Comparison of ENCODE assay signal across 8 mouse cellular contexts in genomic region chr4:59000614-59001013, GRCm38 (mm10). TPM values are rescaled to one million over a fixed set of nuclear protein-coding genes. Genes with fewer than 3 reads are reported as not detected.
DNase-seq lines count a peak whose midpoint lies in the region.
"Had no signal": no experiment of that assay in that cellular context is flagged by ENCODE, and none has a peak within 500 bp of the region (broad histone marks: within the 10 kb centered on the region; RNA-seq: fewer than 3 reads in every experiment).

No protein-coding gene starts in this region.

- no peak overlapping the region for H3K27ac ChIP-seq in forebrain, embryonic 10.5 days

- no peaks in the 10 kb centered on the region for H3K27me3 ChIP-seq in forebrain, embryonic 10.5 days (ENCODE audit: poor library complexity, severe bottlenecking)

- peak; percentile 10 for DNase-seq in left cerebral cortex, postnatal 4 days
- DNase-seq in left cerebral cortex, adult 9 months (ENCODE audit: low spot score in 2 of 2) = no peak
- DNase-seq in NIH3T3 (ENCODE audit: low read depth) = peak; percentile 70
- peak; percentile 46 for DNase-seq in embryo, embryonic 10.5 days (ENCODE audit: low spot score)
- DNase-seq in mesoderm, embryonic 11.5 days (ENCODE audit: low read depth, low spot score) = peak; percentile 62
- DNase-seq in forebrain, embryonic 10.5 days (ENCODE audit: extremely low spot score, low spot score) = no peak
- DNase-seq in ovary, adult 18-20 months (ENCODE audit: low spot score) = no peak

- peaks cover 29% of the 10 kb centered on the region for H3K4me1 ChIP-seq in forebrain, embryonic 10.5 days

- WGBS in forebrain, embryonic 10.5 days = 5% methylated on average over 2 of the region's 2 CpGs

- no peak overlapping the region for H3K4me3 ChIP-seq in forebrain, embryonic 10.5 days

- no peaks in the 10 kb centered on the region for H3K36me3 ChIP-seq in forebrain, embryonic 10.5 days (replicated peaks)

- H3K9me3 ChIP-seq in forebrain, embryonic 10.5 days = no peaks in the 10 kb centered on the region

- intact Hi-C loops in left cerebral cortex, postnatal 4 days (cut with DNase I) = no loop called here

RNA-seq across cellular contexts. Expression of gene Gm20503, which starts 2.4 kb away (rescaled TPM):
- total RNA-seq in left cerebral cortex, postnatal 4 days (2021) = 1 to 10 TPM in 1 of 2 experiments, not detected in 1; 2.3 TPM
- 6.7 and 7.8 TPM in 2 replicates for polyA plus RNA-seq in forebrain, embryonic 10.5 days (2016; fragmentation: Nextera tagmentation; extraction: Ambion mirVana)
- polyA plus RNA-seq: gonadal fat pad, adult 2 months had no signal

RNA-seq across cellular contexts. Expression of gene Dnajc25, which starts 5.8 kb away (rescaled TPM):
- 1 to 10 TPM; 8.4 to 8.8 TPM for total RNA-seq in left cerebral cortex, postnatal 4 days (2021)
- polyA plus RNA-seq in forebrain, embryonic 10.5 days (2016; fragmentation: Nextera tagmentation; extraction: Ambion mirVana) = 5.4 and 5.9 TPM in 2 replicates

RNA-seq across cellular contexts. Expression of gene Ptgr1, which starts 13.7 kb away (rescaled TPM):
- total RNA-seq in left cerebral cortex, postnatal 4 days (2021) = 1 to 10 TPM; 5.4 to 6.2 TPM
- 12.0 and 12.8 TPM in 2 replicates for polyA plus RNA-seq in forebrain, embryonic 10.5 days (2016; fragmentation: Nextera tagmentation; extraction: Ambion mirVana)

RNA-seq across cellular contexts. Expression of gene Gng10, which starts 34.3 kb away (rescaled TPM):
- total RNA-seq in left cerebral cortex, postnatal 4 days (2021) = 100 to 1,000 TPM; 145 to 167 TPM
- polyA plus RNA-seq in forebrain, embryonic 10.5 days (2016; fragmentation: Nextera tagmentation; extraction: Ambion mirVana) = 70.4 and 70.8 TPM in 2 replicates

RNA-seq across cellular contexts. Expression of gene Zkscan16, which starts 57.2 kb away (rescaled TPM):
- 10 to 100 TPM; 11.9 to 13.0 TPM for total RNA-seq in left cerebral cortex, postnatal 4 days (2021)
- polyA plus RNA-seq in forebrain, embryonic 10.5 days (2016; fragmentation: Nextera tagmentation; extraction: Ambion mirVana) = 1.2 and 1.5 TPM in 2 replicates

Comparison
In these comparisons a context has a peak if more than half of its experiments do, and no peak if none do; other contexts are left out.
1. DNase-seq: peak in left cerebral cortex, postnatal 4 days (single experiment), NIH3T3 (single experiment), embryo, embryonic 10.5 days (single experiment) and mesoderm, embryonic 11.5 days (single experiment); none in left cerebral cortex, adult 9 months (0 of 2), forebrain, embryonic 10.5 days (single experiment) and ovary, adult 18-20 months (single experiment).